Comparison of ENCODE assay signal across 29 mouse cellular contexts in the genomic region with DNA sequence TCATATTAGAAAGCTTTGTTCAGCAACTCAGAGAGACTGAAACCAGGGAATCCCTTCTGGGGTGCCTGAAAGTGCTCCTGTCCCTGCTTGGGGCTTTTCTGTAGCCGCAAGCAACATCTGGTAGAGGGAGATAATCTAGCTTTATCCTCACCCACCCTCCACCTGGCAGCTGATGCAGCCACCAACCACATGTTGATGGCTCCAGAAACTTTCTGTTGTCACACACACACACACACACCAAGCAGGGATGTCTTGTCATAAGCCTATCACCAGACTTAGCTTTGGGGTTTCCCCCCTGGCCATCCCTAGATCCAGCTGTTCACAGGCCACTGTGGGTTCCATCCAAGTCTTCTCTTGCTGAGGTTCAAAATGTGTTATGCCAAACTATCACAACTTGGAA. TPM values are rescaled to one million over a fixed set of nuclear protein-coding genes. Genes with fewer than 3 reads are reported as not detected.
A peak's percentile ranks its signal among the peaks of the same experiment; 100 is the strongest.
DNase-seq lines count a peak whose midpoint lies in the region; ATAC-seq and TF ChIP-seq lines count a peak whose summit lies in the region.
"Had no signal": no experiment of that assay in that cellular context is flagged by ENCODE, and none has a peak within 500 bp of the region (broad histone marks: within the 10 kb centered on the region; RNA-seq: fewer than 3 reads in every experiment).

No protein-coding gene starts in this region.

- H3K4me2 ChIP-seq in intestine, embryonic 15.5 days (replicated peaks): no peak overlapping the region
- H3K4me2 ChIP-seq in intestine, embryonic 16.5 days (ENCODE audit: low read depth, low read length): no peak overlapping the region
- peak overlapping the region; percentile 17; the same call in 1 of the 2 replicates for H3K4me2 ChIP-seq in liver, embryonic 16.5 days (ENCODE audit: low read depth, low read length)
- H3K4me2 ChIP-seq in midbrain, postnatal 0 days (ENCODE audit: low read depth, low read length, poor library complexity, severe bottlenecking): no peak overlapping the region
- H3K4me2 ChIP-seq: embryonic facial prominence, embryonic 15.5 days; forebrain, embryonic 12.5 days; hindbrain, embryonic 15.5 days; limb, embryonic 15.5 days had no signal

- no peak overlapping the region for H3K27ac ChIP-seq in intestine, embryonic 15.5 days
- H3K27ac ChIP-seq in intestine, embryonic 16.5 days (ENCODE audit: low read length): no peak overlapping the region
- peak overlapping the region; percentile 67 for H3K27ac ChIP-seq in liver, embryonic 16.5 days (ENCODE audit: low read length)
- no peak overlapping the region for H3K27ac ChIP-seq in midbrain, postnatal 0 days (ENCODE audit: low read depth, low read length)
- H3K27ac ChIP-seq: embryonic facial prominence, embryonic 15.5 days; forebrain, embryonic 12.5 days; heart, embryonic 10.5 days; hindbrain, embryonic 15.5 days; kidney, postnatal 0 days; limb, embryonic 15.5 days had no signal

- no peaks in the 10 kb centered on the region for H3K27me3 ChIP-seq in intestine, embryonic 15.5 days (replicated peaks)
- no peaks in the 10 kb centered on the region for H3K27me3 ChIP-seq in intestine, embryonic 16.5 days (replicated peaks; ENCODE audit: control insufficient read depth, insufficient read depth, low read length)
- H3K27me3 ChIP-seq in liver, embryonic 16.5 days (ENCODE audit: control insufficient read depth, insufficient read depth, low read depth, low read length): no peaks in the 10 kb centered on the region
- H3K27me3 ChIP-seq in midbrain, postnatal 0 days (ENCODE audit: insufficient read depth, low read length): no peaks in the 10 kb centered on the region
- H3K27me3 ChIP-seq: embryonic facial prominence, embryonic 15.5 days; forebrain, embryonic 12.5 days; hindbrain, embryonic 15.5 days; limb, embryonic 15.5 days; megakaryocyte, embryonic 14.5 days had no signal

- ATAC-seq in intestine, embryonic 15.5 days: peak; percentile 31; the same call in 1 of the 2 replicates
- ATAC-seq in intestine, embryonic 16.5 days: no peak
- ATAC-seq in erythroid progenitor cell, adult 5-6 weeks (replicated peaks; ENCODE audit: low FRiP score, poor library complexity, severe bottlenecking): peak; percentile 95
- peak; percentile 95 for ATAC-seq in liver, embryonic 16.5 days (ENCODE audit: low read depth)
- ATAC-seq in midbrain, postnatal 0 days (ENCODE audit: low FRiP score): no peak
- ATAC-seq: intestine, postnatal 0 days; midbrain, embryonic 16.5 days had no signal

- no peak overlapping the region for H3K4me3 ChIP-seq in intestine, embryonic 15.5 days (replicated peaks)
- no peak overlapping the region for H3K4me3 ChIP-seq in intestine, embryonic 16.5 days (ENCODE audit: low read length)
- H3K4me3 ChIP-seq in liver, embryonic 16.5 days (ENCODE audit: low read depth, low read length): no peak overlapping the region
- H3K4me3 ChIP-seq in midbrain, postnatal 0 days (ENCODE audit: low read depth, low read length): no peak overlapping the region
- H3K4me3 ChIP-seq: embryonic facial prominence, embryonic 15.5 days; forebrain, embryonic 12.5 days; heart, embryonic 10.5 days; hindbrain, embryonic 15.5 days; limb, embryonic 15.5 days; megakaryocyte, embryonic 14.5 days had no signal

- no peaks in the 10 kb centered on the region for H3K36me3 ChIP-seq in intestine, embryonic 15.5 days
- H3K36me3 ChIP-seq in intestine, embryonic 16.5 days (ENCODE audit: control insufficient read depth, insufficient read depth, low read length): no peaks in the 10 kb centered on the region
- H3K36me3 ChIP-seq in liver, embryonic 16.5 days (ENCODE audit: control insufficient read depth, insufficient read depth): no peaks in the 10 kb centered on the region
- no peaks in the 10 kb centered on the region for H3K36me3 ChIP-seq in midbrain, postnatal 0 days (ENCODE audit: insufficient read depth, low read length)
- H3K36me3 ChIP-seq: embryonic facial prominence, embryonic 15.5 days; forebrain, embryonic 12.5 days; heart, embryonic 10.5 days; hindbrain, embryonic 15.5 days; limb, embryonic 15.5 days had no signal

- 89% methylated on average over 1 of the region's 1 CpGs for WGBS in intestine, embryonic 15.5 days
- WGBS in intestine, embryonic 16.5 days: 89% methylated on average over 1 of the region's 1 CpGs
- 20% methylated on average over 1 of the region's 1 CpGs for WGBS in liver, embryonic 16.5 days (ENCODE audit: insufficient replicate concordance)
- 63% methylated on average over 1 of the region's 1 CpGs for WGBS in midbrain, postnatal 0 days

- H3K9me3 ChIP-seq in intestine, embryonic 15.5 days: no peaks in the 10 kb centered on the region
- no peaks in the 10 kb centered on the region for H3K9me3 ChIP-seq in intestine, embryonic 16.5 days (ENCODE audit: control insufficient read depth, low read length)
- H3K9me3 ChIP-seq in liver, embryonic 16.5 days (replicated peaks; ENCODE audit: control insufficient read depth, low read length): no peaks in the 10 kb centered on the region
- H3K9me3 ChIP-seq in midbrain, postnatal 0 days (ENCODE audit: low read length): no peaks in the 10 kb centered on the region
- H3K9me3 ChIP-seq: embryonic facial prominence, embryonic 15.5 days; forebrain, embryonic 12.5 days; heart, embryonic 10.5 days; hindbrain, embryonic 15.5 days; limb, embryonic 15.5 days; megakaryocyte, embryonic 14.5 days had no signal

- H3K9ac ChIP-seq in intestine, embryonic 15.5 days: no peak overlapping the region
- no peak overlapping the region for H3K9ac ChIP-seq in intestine, embryonic 16.5 days (ENCODE audit: low read depth, low read length)
- H3K9ac ChIP-seq in liver, embryonic 16.5 days (ENCODE audit: low read depth, low read length): no peak overlapping the region
- H3K9ac ChIP-seq in midbrain, postnatal 0 days (replicated peaks; ENCODE audit: low read length, poor library complexity, severe bottlenecking): no peak overlapping the region
- H3K9ac ChIP-seq: embryonic facial prominence, embryonic 15.5 days; forebrain, embryonic 12.5 days; hindbrain, embryonic 15.5 days; limb, embryonic 15.5 days had no signal

- no peak for TF ChIP-seq CTCF in midbrain, postnatal 0 days (IDR thresholded peaks at IDR 0.05)

- DNase-seq in c-Kit-negative CD71-positive TER-119-positive erythroid progenitor cells, embryonic 14.5 days (ENCODE audit: low read depth, low spot score): peak; percentile 42
- DNase-seq in midbrain, postnatal 0 days (ENCODE audit: low spot score): no peak
- no peak for DNase-seq in lung, postnatal 14 days
- DNase-seq in adrenal gland, postnatal 14 days: no peak
- DNase-seq: B cell, adult 2 months; cerebellum, postnatal 10 days; gastrocnemius, postnatal 14 days; heart, postnatal 4 days; lung, postnatal 10 days; right cerebral cortex, postnatal 14 days; thymus, postnatal 25 days had no signal

- H3K4me1 ChIP-seq in intestine, embryonic 15.5 days (replicated peaks): no peaks in the 10 kb centered on the region
- 0 out of 2 replicates have a peak, but pooled peaks cover 8% of the 10 kb centered on the region for H3K4me1 ChIP-seq in intestine, embryonic 16.5 days (ENCODE audit: control insufficient read depth, insufficient read depth, low read length)
- H3K4me1 ChIP-seq in liver, embryonic 16.5 days (ENCODE audit: control insufficient read depth, low read depth, low read length): peaks cover 21% of the 10 kb centered on the region
- no peaks in the 10 kb centered on the region for H3K4me1 ChIP-seq in midbrain, postnatal 0 days (ENCODE audit: insufficient read depth, low read length)
- H3K4me1 ChIP-seq: forebrain, embryonic 12.5 days; heart, embryonic 10.5 days; hindbrain, embryonic 15.5 days; limb, embryonic 15.5 days had no signal

RNA-seq across cellular contexts. Expression of a gene that starts 13.2 kb away (rescaled TPM):
- polyA plus RNA-seq in intestine, embryonic 15.5 days (2015; fragmentation: Nextera tagmentation; extraction: Ambion mirVana): not detected in 2 replicates
- not detected in 2 replicates for polyA plus RNA-seq in intestine, embryonic 16.5 days (2015; fragmentation: Nextera tagmentation; extraction: Ambion mirVana)
- not detected in 2 replicates for total RNA-seq in erythroid progenitor cell, adult 5-6 weeks (2015; ENCODE audit: low replicate concordance)
- not detected in 2 replicates for total RNA-seq in erythroid progenitor cell, adult 5-6 weeks (2017; ENCODE audit: low replicate concordance)
- not detected in 2 replicates for polyA plus RNA-seq in liver, embryonic 16.5 days (2015; fragmentation: Nextera tagmentation; extraction: Ambion mirVana)
- not detected in 2 replicates for total RNA-seq in midbrain, postnatal 0 days (2014; rRNA removed)
- polyA plus RNA-seq in midbrain, postnatal 0 days (2015; fragmentation: Nextera tagmentation; extraction: Ambion mirVana): not detected in 2 replicates
- total RNA-seq in adrenal gland, postnatal 14 days (2021): not detected in 2 replicates
- total RNA-seq: adrenal gland, adult 18-20 months; gastrocnemius, postnatal 14 days; heart, postnatal 4 days; layer of hippocampus, adult 18-20 months; left cerebral cortex, postnatal 36 days; neutrophil, adult 5-6 weeks had no signal
- polyA plus RNA-seq: embryonic facial prominence, embryonic 15.5 days; forebrain, embryonic 12.5 days; heart, embryonic 10.5 days; hindbrain, embryonic 15.5 days; intestine, postnatal 0 days; kidney, postnatal 0 days; limb, embryonic 15.5 days; midbrain, embryonic 16.5 days; testis, adult 2 months had no signal

RNA-seq across cellular contexts. Expression of a gene that starts 22.3 kb away (rescaled TPM):
- not detected in 2 replicates for polyA plus RNA-seq in intestine, embryonic 15.5 days (2015; fragmentation: Nextera tagmentation; extraction: Ambion mirVana)
- polyA plus RNA-seq in intestine, embryonic 16.5 days (2015; fragmentation: Nextera tagmentation; extraction: Ambion mirVana): not detected in 2 replicates
- not detected in 2 replicates for total RNA-seq in erythroid progenitor cell, adult 5-6 weeks (2015; ENCODE audit: low replicate concordance)
- not detected in 2 replicates for total RNA-seq in erythroid progenitor cell, adult 5-6 weeks (2017; ENCODE audit: low replicate concordance)
- not detected in 2 replicates for polyA plus RNA-seq in liver, embryonic 16.5 days (2015; fragmentation: Nextera tagmentation; extraction: Ambion mirVana)
- not detected in 2 replicates for total RNA-seq in midbrain, postnatal 0 days (2014; rRNA removed)
- not detected in 2 replicates for polyA plus RNA-seq in midbrain, postnatal 0 days (2015; fragmentation: Nextera tagmentation; extraction: Ambion mirVana)
- total RNA-seq in adrenal gland, postnatal 14 days (2021): not detected in 2 replicates
- total RNA-seq: adrenal gland, adult 18-20 months; gastrocnemius, postnatal 14 days; heart, postnatal 4 days; layer of hippocampus, adult 18-20 months; left cerebral cortex, postnatal 36 days; neutrophil, adult 5-6 weeks had no signal
- polyA plus RNA-seq: embryonic facial prominence, embryonic 15.5 days; forebrain, embryonic 12.5 days; heart, embryonic 10.5 days; hindbrain, embryonic 15.5 days; intestine, postnatal 0 days; kidney, postnatal 0 days; limb, embryonic 15.5 days; midbrain, embryonic 16.5 days; testis, adult 2 months had no signal

RNA-seq across cellular contexts. Expression of a gene that starts 35.9 kb away (rescaled TPM):
- not detected in 2 replicates for polyA plus RNA-seq in intestine, embryonic 15.5 days (2015; fragmentation: Nextera tagmentation; extraction: Ambion mirVana)
- polyA plus RNA-seq in intestine, embryonic 16.5 days (2015; fragmentation: Nextera tagmentation; extraction: Ambion mirVana): not detected in 2 replicates
- not detected in 2 replicates for total RNA-seq in erythroid progenitor cell, adult 5-6 weeks (2015; ENCODE audit: low replicate concordance)
- total RNA-seq in erythroid progenitor cell, adult 5-6 weeks (2017; ENCODE audit: low replicate concordance): not detected in 2 replicates
- not detected in 2 replicates for polyA plus RNA-seq in liver, embryonic 16.5 days (2015; fragmentation: Nextera tagmentation; extraction: Ambion mirVana)
- not detected in 2 replicates for total RNA-seq in midbrain, postnatal 0 days (2014; rRNA removed)
- not detected in 2 replicates for polyA plus RNA-seq in midbrain, postnatal 0 days (2015; fragmentation: Nextera tagmentation; extraction: Ambion mirVana)
- not detected in 2 replicates for total RNA-seq in adrenal gland, postnatal 14 days (2021)
- total RNA-seq: adrenal gland, adult 18-20 months; gastrocnemius, postnatal 14 days; heart, postnatal 4 days; layer of hippocampus, adult 18-20 months; left cerebral cortex, postnatal 36 days; neutrophil, adult 5-6 weeks had no signal
- polyA plus RNA-seq: embryonic facial prominence, embryonic 15.5 days; forebrain, embryonic 12.5 days; heart, embryonic 10.5 days; hindbrain, embryonic 15.5 days; intestine, postnatal 0 days; kidney, postnatal 0 days; limb, embryonic 15.5 days; midbrain, embryonic 16.5 days; testis, adult 2 months had no signal

RNA-seq across cellular contexts. Expression of a gene that starts 56.4 kb away (rescaled TPM):
- polyA plus RNA-seq in intestine, embryonic 15.5 days (2015; fragmentation: Nextera tagmentation; extraction: Ambion mirVana): not detected in 2 replicates
- polyA plus RNA-seq in intestine, embryonic 16.5 days (2015; fragmentation: Nextera tagmentation; extraction: Ambion mirVana): not detected in 2 replicates
- total RNA-seq in erythroid progenitor cell, adult 5-6 weeks (2015; ENCODE audit: low replicate concordance): not detected in 2 replicates
- total RNA-seq in erythroid progenitor cell, adult 5-6 weeks (2017; ENCODE audit: low replicate concordance): not detected in 2 replicates
- not detected in 2 replicates for polyA plus RNA-seq in liver, embryonic 16.5 days (2015; fragmentation: Nextera tagmentation; extraction: Ambion mirVana)
- total RNA-seq in midbrain, postnatal 0 days (2014; rRNA removed): not detected in 2 replicates
- not detected in 2 replicates for polyA plus RNA-seq in midbrain, postnatal 0 days (2015; fragmentation: Nextera tagmentation; extraction: Ambion mirVana)
- total RNA-seq in adrenal gland, postnatal 14 days (2021): not detected in 2 replicates
- total RNA-seq: adrenal gland, adult 18-20 months; gastrocnemius, postnatal 14 days; heart, postnatal 4 days; layer of hippocampus, adult 18-20 months; left cerebral cortex, postnatal 36 days; neutrophil, adult 5-6 weeks had no signal
- polyA plus RNA-seq: embryonic facial prominence, embryonic 15.5 days; forebrain, embryonic 12.5 days; heart, embryonic 10.5 days; hindbrain, embryonic 15.5 days; intestine, postnatal 0 days; kidney, postnatal 0 days; limb, embryonic 15.5 days; midbrain, embryonic 16.5 days; testis, adult 2 months had no signal

Comparison
In these comparisons a context has a peak if more than half of its experiments do, and no peak if none do; other contexts are left out.
1. ATAC-seq: peak in intestine, embryonic 15.5 days (single experiment), erythroid progenitor cell, adult 5-6 weeks (single experiment) and liver, embryonic 16.5 days (single experiment); none in intestine, embryonic 16.5 days (single experiment) and midbrain, postnatal 0 days (single experiment).